Mouse (Mus musculus) forebrain, embryonic 11.5 days (tissue): ENCODE results near the gene Nudt17. TPM values are rescaled to one million over a fixed set of nuclear protein-coding genes. Genes with fewer than 3 reads are reported as not detected.

ENCODE experiments used
- ATAC-seq: fragments of 200-750 bp; cut with Nextera tagmentation; replicated peaks from 2 replicates; pipeline ENCODE4 v1.8.0; 2017; ENCODE audit warnings: moderate TSS enrichment; ENCODE audit not compliant: low FRiP score
- DNase-seq: peaks from one replicate; pipeline ENCODE4 v3.0.0-alpha.2; 2017; ENCODE audit warnings: low spot score
- H3K27ac ChIP-seq: fragments of 300-500 bp; sonication (generic); 2 replicates; pipeline ENCODE4 v1.5.1; 2014; ENCODE audit warnings: low read depth, low read length
- H3K27me3 ChIP-seq: fragments of 300-500 bp; sonication (generic); 2 replicates; pipeline ENCODE4 v1.6.1; 2014; ENCODE audit warnings: mild to moderate bottlenecking, low read length, mixed read lengths; ENCODE audit not compliant: control insufficient read depth, insufficient read depth
- H3K36me3 ChIP-seq: fragments of 300-500 bp; sonication (generic); 2 replicates; pipeline ENCODE4 v1.6.1; 2014; ENCODE audit warnings: mild to moderate bottlenecking, low read length, moderate library complexity, mixed read lengths; ENCODE audit not compliant: control insufficient read depth, insufficient read depth
- H3K4me1 ChIP-seq: fragments of 300-500 bp; sonication (generic); replicated peaks from 2 replicates; pipeline ENCODE4 v1.6.1; 2014; ENCODE audit warnings: low read length, mixed read lengths; ENCODE audit not compliant: control insufficient read depth, insufficient read depth
- H3K4me2 ChIP-seq: fragments of 300-500 bp; sonication (generic); 2 replicates; pipeline ENCODE4 v1.6.1; 2014; ENCODE audit warnings: low read depth, mild to moderate bottlenecking, low read length, moderate library complexity, mixed read lengths; ENCODE audit not compliant: severe bottlenecking
- H3K4me3 ChIP-seq: fragments of 300-500 bp; sonication (generic); 2 replicates; pipeline ENCODE4 v1.5.1; 2014; ENCODE audit warnings: low read depth, low read length
- H3K9ac ChIP-seq: fragments of 300-500 bp; sonication (generic); 2 replicates; pipeline ENCODE4 v1.6.1; 2014; ENCODE audit warnings: low read length
- H3K9me3 ChIP-seq: fragments of 300-500 bp; sonication (generic); 2 replicates; pipeline ENCODE4 v1.6.1; 2016; ENCODE audit warnings: low read length, mixed read lengths; ENCODE audit not compliant: control insufficient read depth
- WGBS: fragments of 180-500 bp; shearing (Covaris S2); extraction: QIAGEN DNeasy Blood & Tissue Kit; methylation state at CpG from one replicate; pipeline ENCODE4 v1.1.7; 2014; 5-methylcytosine and 5-hydroxymethylcytosine counted together
- polyA plus RNA-seq: library from polyadenylated mRNA; unstranded; fragments of >200 nt; fragmentation: Nextera tagmentation; extraction: Ambion mirVana; gene quantifications from 2 replicates; pipeline ENCODE4 v1.2.1, GENCODE M21; 2014

The Nudt17 gene
- polyA plus RNA-seq, 1 experiment from 2014 or later = 11.8 TPM

DNA sequence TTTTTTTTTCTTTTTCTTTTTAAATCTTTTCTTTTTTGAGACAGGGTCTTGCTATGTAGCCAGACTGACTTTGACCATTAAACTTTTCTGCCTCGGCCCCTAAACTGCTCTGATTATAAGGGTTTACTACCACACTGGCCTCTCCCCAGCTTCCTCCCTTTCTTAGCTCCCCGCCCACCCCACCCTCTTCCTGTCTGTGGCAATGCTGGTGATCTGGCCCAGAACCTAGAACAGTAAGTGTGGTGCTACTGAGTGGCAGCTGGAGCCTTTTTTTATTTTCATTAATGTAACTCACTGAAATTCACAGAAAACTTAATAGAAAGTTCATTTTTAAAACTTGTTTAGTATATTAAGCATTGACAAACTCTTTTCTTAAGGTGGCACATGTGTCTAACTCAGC is 7.5 kb upstream of the Nudt17 start:
- Histone ChIP-seq H3K4me2 (no peak overlapping the region), H3K4me1 (no peaks in the 10 kb centered on the region), H3K27me3 (no peaks in the 10 kb centered on the region), H3K4me3 (no peak overlapping the region), H3K9me3 (no peaks in the 10 kb centered on the region), H3K27ac (no peak overlapping the region), H3K9ac (no peak overlapping the region), H3K36me3 (no peaks in the 10 kb centered on the region; the same call in 1 of the 2 replicates)
- DNase-seq (no peak), ATAC-seq (no peak)
- WGBS = 89% methylated on average over 2 of the region's 2 CpGs

DNA sequence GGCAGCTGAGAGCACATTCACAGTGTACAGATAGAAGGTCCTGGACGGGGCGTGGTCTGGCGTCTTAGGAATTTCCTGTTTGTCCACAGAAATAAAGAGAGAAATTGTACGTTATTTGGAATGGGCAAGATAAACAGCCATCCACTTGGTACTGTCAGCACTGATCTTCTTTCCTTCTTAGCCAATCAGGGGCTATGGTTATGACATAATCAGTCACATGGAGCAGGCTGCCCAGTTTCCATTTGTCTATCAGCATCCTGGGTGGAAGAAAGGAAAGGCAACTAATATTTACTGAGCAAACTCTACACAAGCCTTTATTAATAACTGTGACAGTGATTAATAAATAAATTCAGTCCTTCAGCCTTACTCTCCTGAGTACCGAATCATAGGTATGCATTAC is 5.9 kb upstream of the Nudt17 start:
- Histone ChIP-seq H3K36me3 (no peaks in the 10 kb centered on the region; the same call in 1 of the 2 replicates), H3K4me1 (no peaks in the 10 kb centered on the region), H3K9me3 (no peaks in the 10 kb centered on the region), H3K4me3 (no peak overlapping the region), H3K27ac (no peak overlapping the region), H3K4me2 (no peak overlapping the region), H3K9ac (no peak overlapping the region), H3K27me3 (no peaks in the 10 kb centered on the region)
- WGBS = 91% methylated on average over 5 of the region's 5 CpGs
- DNase-seq (no peak), ATAC-seq (no peak)

DNA sequence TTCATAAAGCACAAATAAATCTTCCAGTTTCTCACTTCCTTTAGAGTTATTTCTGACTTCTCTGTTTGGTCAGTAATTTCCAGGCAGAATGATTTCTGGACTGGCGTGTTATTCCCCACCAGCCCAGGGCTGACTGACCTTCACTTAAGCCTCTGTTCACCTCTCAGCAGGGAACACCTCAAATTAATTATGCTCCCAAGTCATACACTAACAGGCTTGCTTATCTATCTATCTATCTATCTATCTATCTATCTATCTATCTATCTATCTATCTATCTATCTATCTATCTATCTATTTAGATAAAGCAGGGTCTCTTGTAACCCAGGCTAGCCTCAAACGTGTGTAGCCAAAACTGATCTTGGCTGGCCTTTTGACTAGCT is 312 bp upstream of the Nudt17 start:
- Histone ChIP-seq H3K27ac (no peak overlapping the region), H3K4me2 (peak overlapping the region; percentile 96; the same call in 1 of the 2 replicates), H3K36me3 (no peaks in the 10 kb centered on the region; the same call in 1 of the 2 replicates), H3K4me3 (no peak overlapping the region), H3K9me3 (no peaks in the 10 kb centered on the region), H3K27me3 (peaks cover 2% of the 10 kb centered on the region; the same call in 1 of the 2 replicates), H3K9ac (no peak overlapping the region), H3K4me1 (0 out of 2 replicates have a peak, but pooled peaks cover 3% of the 10 kb centered on the region)
- ATAC-seq (no peak), DNase-seq (no peak)
- WGBS = 47% methylated on average over 2 of the region's 2 CpGs

- no peak for ATAC-seq
- DNase-seq = no peak
- Histone ChIP-seq H3K4me2 (no peak overlapping the region), H3K36me3 (peaks cover 4% of the 10 kb centered on the region; the same call in 1 of the 2 replicates), H3K9me3 (no peaks in the 10 kb centered on the region), H3K27ac (no peak overlapping the region), H3K4me1 (0 out of 2 replicates have a peak, but pooled peaks cover 3% of the 10 kb centered on the region), H3K4me3 (no peak overlapping the region), H3K9ac (no peak overlapping the region), H3K27me3 (peaks cover 2% of the 10 kb centered on the region; the same call in 1 of the 2 replicates)
- 81% methylated on average over 7 of the region's 7 CpGs for WGBS
Observed at GRCm38 (mm10) chr3:96706984-96707383, 1.4 kb downstream of the Nudt17 start.

DNA sequence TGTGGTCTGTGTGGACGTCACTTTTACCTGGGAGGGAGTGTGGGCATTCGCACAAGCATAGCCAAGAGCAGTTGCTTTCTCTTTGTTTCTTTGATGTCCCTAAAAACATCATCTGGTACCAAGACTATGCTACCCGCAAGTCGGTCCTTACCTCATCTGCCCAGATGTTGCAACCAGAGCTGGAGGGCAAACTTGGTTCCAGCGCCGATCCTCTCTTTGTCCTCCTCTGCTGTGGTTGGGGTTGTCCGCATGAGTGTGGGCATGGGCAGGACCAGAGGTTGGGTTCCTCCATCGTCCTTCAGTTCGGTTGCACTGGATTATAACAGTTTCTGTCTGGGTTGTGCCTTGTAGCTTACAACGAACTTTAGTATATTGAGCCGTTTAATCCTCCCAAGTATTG is 2.1 kb downstream of the Nudt17 start:
- no peak overlapping the region for H3K9ac ChIP-seq
- ATAC-seq (no peak), DNase-seq (no peak)
- peaks cover 2% of the 10 kb centered on the region; the same call in 1 of the 2 replicates for H3K27me3 ChIP-seq
- 94% methylated on average over 11 of the region's 11 CpGs for WGBS
- no peak overlapping the region for H3K27ac ChIP-seq
- no peak overlapping the region for H3K4me2 ChIP-seq
- peaks cover 4% of the 10 kb centered on the region; the same call in 1 of the 2 replicates for H3K36me3 ChIP-seq
- 0 out of 2 replicates have a peak, but pooled peaks cover 3% of the 10 kb centered on the region for H3K4me1 ChIP-seq
- no peaks in the 10 kb centered on the region for H3K9me3 ChIP-seq
- no peak overlapping the region for H3K4me3 ChIP-seq

GRCm38 (mm10) chr3:96704778-96705177 is 3.6 kb downstream of the Nudt17 start:
- Histone ChIP-seq H3K4me3 (no peak overlapping the region), H3K9me3 (no peaks in the 10 kb centered on the region), H3K9ac (no peak overlapping the region), H3K36me3 (peaks cover 4% of the 10 kb centered on the region; the same call in 1 of the 2 replicates), H3K4me1 (0 out of 2 replicates have a peak, but pooled peaks cover 3% of the 10 kb centered on the region), H3K4me2 (no peak overlapping the region), H3K27ac (no peak overlapping the region), H3K27me3 (peaks cover 2% of the 10 kb centered on the region; the same call in 1 of the 2 replicates)
- DNase-seq (peak; percentile 61), ATAC-seq (no peak)
- WGBS = 68% methylated on average over 11 of the region's 11 CpGs

- Histone ChIP-seq H3K27me3 (no peaks in the 10 kb centered on the region), H3K4me2 (no peak overlapping the region), H3K4me3 (no peak overlapping the region), H3K27ac (no peak overlapping the region), H3K9me3 (no peaks in the 10 kb centered on the region), H3K4me1 (no peaks in the 10 kb centered on the region), H3K36me3 (peaks cover 4% of the 10 kb centered on the region; the same call in 1 of the 2 replicates), H3K9ac (no peak overlapping the region)
- ATAC-seq (no peak), DNase-seq (no peak)
- WGBS = 90% methylated on average over 4 of the region's 4 CpGs
Observed at GRCm38 (mm10) chr3:96701003-96701402, 7.4 kb downstream of the Nudt17 start.

DNA sequence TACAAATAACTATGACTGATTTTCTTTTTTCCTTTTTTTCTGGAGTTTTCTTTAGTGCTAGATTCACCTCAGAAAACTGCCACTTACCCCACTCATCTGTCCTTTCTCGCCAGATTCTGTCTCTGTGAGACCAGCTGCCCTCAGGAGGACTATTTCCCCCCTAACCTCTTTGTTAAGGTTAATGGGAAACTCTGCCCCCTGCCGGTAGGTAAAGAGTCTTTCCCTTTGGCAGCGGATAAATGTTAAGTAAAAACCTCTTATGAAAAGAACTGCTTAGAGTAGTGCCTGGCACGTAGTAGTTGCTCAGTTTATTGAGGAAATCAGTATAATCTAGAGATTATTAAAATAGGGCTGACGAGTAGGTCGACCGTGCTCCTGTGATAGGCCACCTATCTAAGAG is 8.0 kb downstream of the Nudt17 start:
- no peak overlapping the region for H3K4me2 ChIP-seq
- H3K27ac ChIP-seq = no peak overlapping the region
- ATAC-seq (no peak), DNase-seq (no peak)
- no peak overlapping the region for H3K4me3 ChIP-seq
- H3K9ac ChIP-seq = no peak overlapping the region
- no peaks in the 10 kb centered on the region for H3K4me1 ChIP-seq
- WGBS = 53% methylated on average over 7 of the region's 7 CpGs
- no peaks in the 10 kb centered on the region for H3K27me3 ChIP-seq
- no peaks in the 10 kb centered on the region for H3K9me3 ChIP-seq
- peaks cover 4% of the 10 kb centered on the region; the same call in 1 of the 2 replicates for H3K36me3 ChIP-seq

- Histone ChIP-seq H3K9ac (no peak overlapping the region), H3K36me3 (peaks cover 4% of the 10 kb centered on the region; the same call in 1 of the 2 replicates), H3K9me3 (no peaks in the 10 kb centered on the region), H3K4me3 (no peak overlapping the region), H3K27ac (no peak overlapping the region), H3K4me2 (no peak overlapping the region), H3K27me3 (no peaks in the 10 kb centered on the region), H3K4me1 (no peaks in the 10 kb centered on the region)
- DNase-seq (no peak), ATAC-seq (no peak)
- 56% methylated on average over 19 of the region's 19 CpGs for WGBS
Observed at GRCm38 (mm10) chr3:96698993-96699690, 9.2 kb downstream of the Nudt17 start.
